Mouse (Mus musculus): ENCODE measurements around the gene Lenep.

DNA sequence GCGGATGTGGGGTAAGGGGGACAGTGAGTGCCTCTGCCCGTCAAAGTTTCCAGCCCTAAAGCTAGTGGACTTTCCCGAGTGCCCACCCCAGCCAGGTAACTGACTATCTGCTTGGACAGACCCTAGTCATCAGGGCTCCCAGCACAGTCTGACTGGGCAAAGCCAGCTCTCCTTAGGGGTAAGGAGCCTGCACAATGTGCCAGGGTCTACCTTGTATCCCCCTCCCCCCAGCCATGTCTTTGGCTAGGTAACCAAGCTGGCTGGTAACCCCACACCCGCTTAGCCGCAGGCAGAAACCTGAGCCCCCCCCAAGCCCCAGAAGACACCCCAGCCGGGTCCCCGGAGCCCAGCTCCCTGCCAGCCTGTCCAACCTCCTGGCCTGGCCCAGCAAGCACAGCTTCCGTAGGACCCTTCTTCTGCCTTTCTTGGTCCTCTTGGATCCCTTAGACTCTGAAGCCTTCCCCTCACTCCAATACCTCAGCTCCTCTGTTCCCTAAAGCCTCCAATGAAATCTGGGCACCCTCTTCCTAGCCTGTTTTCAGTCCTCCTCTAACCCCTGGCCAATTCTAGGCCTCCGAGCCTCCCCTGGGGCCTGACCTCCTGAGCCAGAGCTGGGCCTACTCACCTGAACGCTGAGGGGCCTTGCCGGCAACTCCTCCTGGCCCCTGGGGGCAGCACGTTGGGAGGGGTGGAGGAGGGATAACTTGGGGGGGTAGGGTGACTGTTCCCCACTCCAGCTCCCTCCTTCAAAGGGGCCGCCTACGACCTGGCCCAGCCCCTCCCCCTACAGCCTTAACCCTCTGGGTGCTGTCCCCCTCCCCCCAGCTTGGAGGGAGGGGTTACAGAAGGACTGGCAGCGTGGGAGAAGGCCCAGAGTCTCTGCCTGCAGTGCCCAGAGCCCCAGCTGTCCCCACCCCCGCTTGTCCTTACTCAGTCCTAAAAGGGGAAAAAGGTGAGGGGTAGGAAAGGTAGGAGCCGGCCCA is 15.9 kb downstream of the Lenep start:
- TF ChIP-seq POLR2A (IDR thresholded peaks at IDR 0.05; ENCODE audit: extremely low read depth, insufficient read depth, low read length) (no peak), CTCF (IDR thresholded peaks at IDR 0.05; ENCODE audit: low read depth, low read length) (no peak)

All from liver, adult 2 months (tissue).